Mouse (Mus musculus) E14TG2a.4 (cell line): Measurements from ENCODE around the gene Gtf2f1.
A peak's percentile ranks its signal among the peaks of the same experiment; 100 is the strongest.

Experiments used
- H3K27me3 ChIP-seq: 2 replicates; pipeline ENCODE4 v1.6.1; 2014; ENCODE audit warnings: low read length, control low read depth; ENCODE audit not compliant: insufficient read depth
- H3K36me3 ChIP-seq: 2 replicates; pipeline ENCODE4 v1.6.1; 2014; ENCODE audit warnings: low read length, control low read depth; ENCODE audit not compliant: insufficient read depth
- H3K4me1 ChIP-seq: replicated peaks from 2 replicates; pipeline ENCODE4 v1.6.1; 2014; ENCODE audit warnings: low read depth, low read length, control low read depth
- H3K4me3 ChIP-seq: replicated peaks from 2 replicates; pipeline ENCODE4 v1.5.1; 2014; ENCODE audit warnings: mild to moderate bottlenecking, low read length
- H3K9me3 ChIP-seq: 2 replicates; pipeline ENCODE4 v1.6.1; 2014; ENCODE audit warnings: low read length, control low read depth
- CTCF ChIP-seq: conservative IDR thresholded peaks from 2 replicates; pipeline ENCODE4 v1.5.1; 2014; ENCODE audit warnings: low read length
- NANOG ChIP-seq: IDR thresholded peaks from 2 replicates; pipeline ENCODE4 v1.6.1; 2014; ENCODE audit warnings: borderline replicate concordance, low read length, mixed read lengths
- POU5F1 ChIP-seq: IDR thresholded peaks from 2 replicates; pipeline ENCODE4 v1.6.1; 2014; ENCODE audit warnings: low read length, borderline replicate concordance

The Gtf2f1 gene

GRCm38 (mm10) chr17:56997029-56997667 lies 13.9 kb downstream of the Gtf2f1 start, which contains the start of gene Alkbh7:
Gene Alkbh7, plus strand, starts transcription at chr17:56997339.
- Histone ChIP-seq H3K36me3 (peaks cover 87% of the 10 kb centered on the region), H3K4me3 (peak within 1 kb of the TSS; percentile 95), H3K27me3 (no peaks in the 10 kb centered on the region), H3K4me1 (peaks cover 60% of the 10 kb centered on the region), H3K9me3 (no peaks in the 10 kb centered on the region)
- TF ChIP-seq POU5F1 (no peak), NANOG (no peak), CTCF (peak; percentile 60)

GRCm38 (mm10) chr17:56996506-56996905 lies 14.6 kb downstream of the Gtf2f1 start:
- no peaks in the 10 kb centered on the region for H3K9me3 ChIP-seq
- peaks cover 62% of the 10 kb centered on the region for H3K4me1 ChIP-seq
- peaks cover 89% of the 10 kb centered on the region for H3K36me3 ChIP-seq
- no peak for TF ChIP-seq POU5F1
- no peak for TF ChIP-seq NANOG
- TF ChIP-seq CTCF, result no peak
- H3K4me3 ChIP-seq, result 0 out of 2 replicates have a peak overlapping the region, but pooled peaks have one; percentile 1
- H3K27me3 ChIP-seq, result no peaks in the 10 kb centered on the region

GRCm38 (mm10) chr17:56995046-56995445 lies 16.0 kb downstream of the Gtf2f1 start:
- no peaks in the 10 kb centered on the region for H3K9me3 ChIP-seq
- TF ChIP-seq CTCF (no peak), NANOG (no peak), POU5F1 (no peak)
- H3K4me1 ChIP-seq, result peaks cover 69% of the 10 kb centered on the region
- no peak overlapping the region for H3K4me3 ChIP-seq
- peaks cover 81% of the 10 kb centered on the region for H3K36me3 ChIP-seq
- no peaks in the 10 kb centered on the region for H3K27me3 ChIP-seq

GRCm38 (mm10) chr17:56990966-56991365 lies 20.1 kb downstream of the Gtf2f1 start:
- H3K4me1 ChIP-seq, result peaks cover 56% of the 10 kb centered on the region
- no peaks in the 10 kb centered on the region for H3K9me3 ChIP-seq
- TF ChIP-seq POU5F1, result no peak
- TF ChIP-seq NANOG, result no peak
- no peak for TF ChIP-seq CTCF
- H3K27me3 ChIP-seq, result no peaks in the 10 kb centered on the region
- H3K36me3 ChIP-seq, result peaks cover 51% of the 10 kb centered on the region
- H3K4me3 ChIP-seq, result peak overlapping the region; percentile 98

GRCm38 (mm10) chr17:56990115-56990746 lies 20.9 kb downstream of the Gtf2f1 start, which contains the start of gene Clpp:
Gene Clpp, plus strand, starts transcription at chr17:56990305.
- peaks cover 48% of the 10 kb centered on the region for H3K4me1 ChIP-seq
- no peaks in the 10 kb centered on the region for H3K27me3 ChIP-seq
- H3K36me3 ChIP-seq, result peaks cover 44% of the 10 kb centered on the region
- H3K9me3 ChIP-seq, result no peaks in the 10 kb centered on the region
- H3K4me3 ChIP-seq, result peak within 1 kb of the TSS; percentile 98
- TF ChIP-seq NANOG (no peak), POU5F1 (no peak), CTCF (no peak)

- Histone ChIP-seq H3K9me3 (no peaks in the 10 kb centered on the region), H3K4me3 (peak overlapping the region; percentile 98), H3K27me3 (no peaks in the 10 kb centered on the region), H3K4me1 (peaks cover 45% of the 10 kb centered on the region), H3K36me3 (peaks cover 38% of the 10 kb centered on the region)
- TF ChIP-seq CTCF (no peak), NANOG (no peak; the same call in 1 of the 2 replicates)
Observed at GRCm38 (mm10) chr17:56989467-56990114, 21.5 kb downstream of the Gtf2f1 start.

GRCm38 (mm10) chr17:56988921-56989430 lies 22.1 kb downstream of the Gtf2f1 start:
- Histone ChIP-seq H3K9me3 (no peaks in the 10 kb centered on the region), H3K36me3 (peaks cover 31% of the 10 kb centered on the region), H3K4me1 (peaks cover 44% of the 10 kb centered on the region), H3K27me3 (no peaks in the 10 kb centered on the region), H3K4me3 (peak overlapping the region; percentile 98; the same call in 1 of the 2 replicates)
- TF ChIP-seq CTCF, result no peak
- TF ChIP-seq POU5F1, result no peak
- TF ChIP-seq NANOG, result no peak

- Histone ChIP-seq H3K4me1 (peaks cover 39% of the 10 kb centered on the region), H3K4me3 (no peak overlapping the region), H3K36me3 (peaks cover 26% of the 10 kb centered on the region), H3K9me3 (no peaks in the 10 kb centered on the region), H3K27me3 (no peaks in the 10 kb centered on the region)
- TF ChIP-seq NANOG (no peak), CTCF (no peak), POU5F1 (no peak)
Observed at GRCm38 (mm10) chr17:56988441-56988840, 22.6 kb downstream of the Gtf2f1 start.
